Mouse (Mus musculus): ENCODE results near the gene Aldh4a1. TPM values are rescaled to one million over a fixed set of nuclear protein-coding genes. Genes with fewer than 3 reads are reported as not detected.
A peak's percentile ranks its signal among the peaks of the same experiment; 100 is the strongest.

Aldh4a1 gene
- total RNA-seq, 1 experiment from 2014 or later: 11.3 TPM

DNA sequence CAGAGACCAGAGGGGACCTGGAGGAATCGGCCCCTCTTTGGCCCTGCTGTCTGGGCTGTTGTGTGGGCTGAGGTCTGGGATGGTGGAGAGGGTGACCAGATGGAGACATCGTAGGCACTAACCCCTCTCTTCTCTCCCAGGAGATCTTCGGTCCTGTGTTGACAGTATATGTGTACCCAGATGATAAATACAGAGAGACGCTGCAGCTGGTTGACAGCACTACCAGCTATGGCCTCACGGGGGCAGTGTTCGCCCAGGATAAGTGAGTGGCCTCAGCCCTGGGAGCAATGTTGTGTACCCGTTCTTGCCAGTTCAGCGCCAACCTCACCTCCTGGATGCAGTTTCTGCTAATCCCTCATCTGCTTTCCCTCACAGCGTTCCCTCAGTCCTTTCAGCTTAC lies 21.3 kb downstream of the Aldh4a1 start:
- peak; percentile 42; the same call in 1 of the 2 replicates for ATAC-seq (ENCODE audit: extremely low read depth, insufficient number of reproducible peaks, low FRiP score, poor library complexity, severe bottlenecking)

- no peak for ATAC-seq (ENCODE audit: extremely low read depth, insufficient number of reproducible peaks, low FRiP score, poor library complexity, severe bottlenecking)
These were observed 24.2 kb downstream of the Aldh4a1 start for GRCm38 (mm10) chr4:139646916-139647315.

DNA sequence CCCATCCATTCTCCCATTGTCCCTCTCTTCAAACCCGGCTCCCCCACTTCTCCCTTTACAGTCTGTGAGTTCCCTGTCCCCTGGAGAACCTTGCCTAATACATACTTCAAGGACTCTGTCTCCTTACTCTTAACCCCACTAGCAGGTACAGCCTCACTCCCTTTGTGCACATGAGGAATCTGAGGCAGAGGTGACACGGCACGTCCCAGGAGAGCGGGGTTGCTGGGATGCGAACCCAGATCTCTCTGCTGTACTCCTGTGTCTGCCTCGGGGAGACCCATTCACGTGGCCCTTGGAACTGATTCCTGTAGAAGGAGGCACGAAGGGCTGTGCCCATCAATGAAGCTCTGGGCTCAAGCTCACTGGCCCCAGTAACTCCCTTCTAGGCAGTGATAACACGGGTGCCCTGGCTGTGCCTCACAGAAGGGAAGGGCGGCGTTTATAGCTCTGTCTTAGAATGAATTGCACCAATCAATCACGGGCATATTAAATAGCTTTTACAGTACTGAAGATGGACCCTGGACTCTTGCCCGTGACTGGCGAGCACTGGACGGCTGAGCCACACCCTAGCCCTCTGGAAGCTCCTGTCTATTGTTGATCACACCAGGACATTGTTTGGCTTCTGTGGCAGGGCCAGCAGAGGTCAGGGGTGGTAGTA lies 27.5 kb downstream of the Aldh4a1 start:
- no peak for ATAC-seq (ENCODE audit: extremely low read depth, insufficient number of reproducible peaks, low FRiP score, poor library complexity, severe bottlenecking)

- no peak for ATAC-seq (ENCODE audit: extremely low read depth, insufficient number of reproducible peaks, low FRiP score, poor library complexity, severe bottlenecking)
These were observed 28.2 kb downstream of the Aldh4a1 start for GRCm38 (mm10) chr4:139650907-139651306.

DNA sequence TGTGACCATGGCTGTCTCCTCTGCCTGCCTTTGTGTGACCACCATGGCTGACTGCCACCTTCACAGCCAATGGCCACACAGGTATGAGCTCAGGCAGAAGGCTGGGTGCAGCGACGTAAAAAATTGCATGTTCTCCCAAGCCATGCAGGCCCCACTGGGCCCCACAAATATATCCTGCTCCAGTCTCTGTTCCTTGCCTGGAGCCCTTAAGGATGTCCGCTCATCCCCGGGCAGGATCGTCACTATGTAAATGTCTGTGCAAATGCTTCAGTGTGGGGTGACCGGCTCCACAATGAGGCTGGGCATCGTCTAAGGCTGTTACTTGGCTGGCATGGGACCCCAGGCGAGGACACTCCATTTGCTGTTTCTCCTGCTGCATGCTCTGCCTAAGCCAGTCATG lies 30.6 kb downstream of the Aldh4a1 start, which contains the start of gene Tas1r2:
Tas1r2 (plus strand) TSS at position 301 of the 400 bp plus-strand sequence.
- ATAC-seq (ENCODE audit: extremely low read depth, insufficient number of reproducible peaks, low FRiP score, poor library complexity, severe bottlenecking): no peak

- no peak for ATAC-seq (ENCODE audit: extremely low read depth, insufficient number of reproducible peaks, low FRiP score, poor library complexity, severe bottlenecking)
These were observed 39.2 kb downstream of the Aldh4a1 start for GRCm38 (mm10) chr4:139661897-139662296.

GRCm38 (mm10) chr4:139667632-139668031 lies 45.0 kb downstream of the Aldh4a1 start:
- ATAC-seq (ENCODE audit: extremely low read depth, insufficient number of reproducible peaks, low FRiP score, poor library complexity, severe bottlenecking): no peak

DNA sequence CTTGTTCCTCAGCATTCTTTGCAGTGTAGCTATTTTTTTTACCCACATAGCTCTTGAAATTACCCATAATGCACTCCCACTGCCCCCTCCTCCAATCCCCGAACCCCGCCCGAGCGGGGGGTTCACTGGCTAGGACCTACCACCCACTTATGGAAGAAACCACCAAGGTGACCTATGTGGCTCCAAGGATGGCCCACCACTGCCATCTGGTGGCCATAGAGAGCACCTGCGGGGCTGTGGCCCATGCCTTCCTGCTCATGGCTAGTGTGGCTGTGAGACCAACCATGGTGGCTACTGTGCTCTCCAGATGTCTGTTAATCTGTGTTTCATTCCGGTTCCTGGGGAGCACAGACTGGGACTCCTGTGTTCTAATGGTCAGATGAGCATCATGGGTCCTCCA lies 47.2 kb downstream of the Aldh4a1 start:
- ATAC-seq (ENCODE audit: extremely low read depth, insufficient number of reproducible peaks, low FRiP score, poor library complexity, severe bottlenecking): peak; percentile 58

DNA sequence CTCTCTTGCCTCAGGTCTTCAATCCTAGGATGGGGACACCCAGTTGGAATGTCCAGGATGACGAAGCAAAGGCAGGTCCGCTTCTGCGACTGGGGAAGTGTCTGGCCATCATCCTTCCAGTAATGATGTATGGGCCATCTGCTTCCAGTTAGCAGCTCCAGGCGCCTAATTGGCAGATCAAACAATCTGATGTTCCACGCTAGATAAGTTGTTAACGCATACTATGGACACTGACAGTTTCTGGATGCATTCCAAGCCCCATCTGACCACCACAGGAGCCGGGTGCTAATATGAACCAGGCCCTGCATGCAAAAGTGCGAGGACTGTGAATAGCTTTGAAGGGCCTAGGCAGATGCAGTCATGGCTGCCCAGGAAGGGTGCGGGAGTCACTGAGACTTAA lies 53.0 kb downstream of the Aldh4a1 start:
- ATAC-seq (ENCODE audit: extremely low read depth, insufficient number of reproducible peaks, low FRiP score, poor library complexity, severe bottlenecking): no peak

- no peak for ATAC-seq (ENCODE audit: extremely low read depth, insufficient number of reproducible peaks, low FRiP score, poor library complexity, severe bottlenecking)
These were observed 61.3 kb downstream of the Aldh4a1 start for GRCm38 (mm10) chr4:139683728-139684638.

DNA sequence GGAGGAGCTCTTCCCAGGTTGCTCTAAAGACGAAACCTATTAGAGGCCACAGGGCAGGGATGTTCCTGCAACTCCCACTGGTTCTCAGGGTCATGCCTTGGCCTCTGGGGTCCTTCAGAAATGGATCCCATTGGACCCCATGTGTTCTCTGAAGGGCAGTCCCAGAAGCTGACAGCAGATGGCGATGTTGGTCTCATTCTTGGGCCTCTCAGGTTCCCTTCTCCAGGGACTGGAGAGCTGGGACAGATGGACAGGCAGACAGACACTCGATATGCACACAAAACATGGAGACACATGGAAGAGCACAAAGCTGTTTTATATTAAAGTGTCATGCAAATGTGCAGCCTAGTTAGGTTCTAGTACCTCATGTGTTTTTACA lies 62.0 kb downstream of the Aldh4a1 start:
- no peak for ATAC-seq (ENCODE audit: extremely low read depth, insufficient number of reproducible peaks, low FRiP score, poor library complexity, severe bottlenecking)

DNA sequence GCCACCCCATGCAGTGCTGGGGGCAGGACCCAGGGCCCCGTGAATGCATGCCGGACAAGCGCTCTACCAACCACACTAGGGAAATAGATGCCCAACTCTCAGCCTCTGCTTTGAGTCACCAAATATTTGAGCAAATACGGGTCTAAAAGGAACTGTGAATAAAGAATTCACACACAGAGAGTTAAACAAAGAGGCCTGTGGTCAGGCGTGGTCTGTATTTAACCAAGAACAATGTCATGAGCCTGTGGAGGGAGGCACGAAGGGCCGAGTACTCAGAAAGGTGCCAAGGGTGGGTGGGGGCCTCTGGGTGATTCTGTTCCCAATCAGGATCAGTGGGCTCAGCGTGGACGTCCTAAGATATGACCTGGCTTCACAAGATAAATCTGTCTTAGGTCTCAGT lies 65.4 kb downstream of the Aldh4a1 start:
- no peak for ATAC-seq (ENCODE audit: extremely low read depth, insufficient number of reproducible peaks, low FRiP score, poor library complexity, severe bottlenecking)

- no peak for ATAC-seq (ENCODE audit: extremely low read depth, insufficient number of reproducible peaks, low FRiP score, poor library complexity, severe bottlenecking)
These were observed 67.1 kb downstream of the Aldh4a1 start for GRCm38 (mm10) chr4:139689627-139690269.

DNA sequence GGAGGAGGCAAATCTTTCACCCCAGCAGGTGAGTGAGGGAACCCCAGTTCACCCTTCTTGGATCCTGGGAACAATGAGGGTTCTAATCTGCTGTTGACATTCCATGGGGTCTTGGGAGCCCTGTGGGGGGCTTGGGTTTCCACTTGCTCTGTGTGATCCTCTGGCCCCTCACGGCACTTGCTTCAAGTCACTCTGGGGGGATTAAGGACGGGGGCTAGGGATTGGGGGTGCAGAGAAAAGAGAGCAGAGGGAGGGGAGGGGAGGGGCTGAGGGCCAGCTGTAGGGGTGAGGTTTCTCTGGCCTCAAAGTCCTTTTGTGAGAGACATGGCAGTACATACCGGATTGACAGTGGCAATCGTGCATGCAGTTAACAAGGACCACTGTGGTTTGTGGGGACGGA lies 70.6 kb downstream of the Aldh4a1 start:
- no peak for ATAC-seq (ENCODE audit: extremely low read depth, insufficient number of reproducible peaks, low FRiP score, poor library complexity, severe bottlenecking)

GRCm38 (mm10) chr4:139697755-139698154 lies 75.1 kb downstream of the Aldh4a1 start:
- no peak for ATAC-seq (ENCODE audit: extremely low read depth, insufficient number of reproducible peaks, low FRiP score, poor library complexity, severe bottlenecking)

DNA sequence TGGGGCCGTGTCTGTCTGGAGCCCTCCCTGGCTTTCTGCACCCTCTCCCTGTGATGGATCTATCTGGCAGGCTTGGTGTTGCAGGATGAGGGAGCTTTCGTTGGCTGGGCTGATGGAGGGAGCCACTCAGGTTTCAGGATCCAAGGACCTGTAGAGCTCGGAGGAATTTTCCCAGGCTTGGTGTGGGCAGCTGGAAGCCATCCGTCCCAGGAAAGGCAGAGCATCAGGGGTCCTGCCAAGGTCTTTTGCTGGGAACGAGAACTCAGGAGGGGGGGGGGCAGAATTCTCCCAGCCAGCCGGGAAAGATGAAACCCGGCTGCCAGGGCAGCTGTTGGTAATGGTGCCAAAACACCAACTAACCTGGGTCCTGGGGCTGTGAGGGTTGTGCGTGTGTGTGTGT lies 75.9 kb downstream of the Aldh4a1 start:
- ATAC-seq (ENCODE audit: extremely low read depth, insufficient number of reproducible peaks, low FRiP score, poor library complexity, severe bottlenecking): no peak
